Mouse (Mus musculus): ENCODE data around the gene 1700034J05Rik. TPM values are rescaled to one million over a fixed set of nuclear protein-coding genes. Genes with fewer than 3 reads are reported as not detected.

Gene 1700034J05Rik
- polyA plus RNA-seq, 1 experiment = not detected

- TF ChIP-seq POLR2A (IDR thresholded peaks at IDR 0.05; ENCODE audit: low read depth, low read length) = no peak
- H3K4me1 ChIP-seq (ENCODE audit: control insufficient read depth, insufficient read depth, insufficient read length, low read length) = no peaks in the 10 kb centered on the region
- H3K27ac ChIP-seq (ENCODE audit: insufficient read depth, low read depth, low read length) = no peak overlapping the region
- H3K27me3 ChIP-seq (ENCODE audit: control insufficient read depth, insufficient read depth, low read length) = no peaks in the 10 kb centered on the region
- 74% methylated on average over 3 of the region's 3 CpGs for WGBS
- H3K36me3 ChIP-seq (ENCODE audit: control insufficient read depth, insufficient read depth, low read length) = no peaks in the 10 kb centered on the region; the same call in 1 of the 2 replicates
- no peak overlapping the region for H3K4me3 ChIP-seq (ENCODE audit: low read depth, low read length)
Measured at GRCm38 (mm10) chr6:146984569-146984968, 30.3 kb upstream of the 1700034J05Rik start.

GRCm38 (mm10) chr6:146981249-146981835 lies 27.1 kb upstream of the 1700034J05Rik start:
- Histone ChIP-seq H3K4me3 (ENCODE audit: low read depth, low read length) (no peak overlapping the region), H3K36me3 (ENCODE audit: control insufficient read depth, insufficient read depth, low read length) (no peaks in the 10 kb centered on the region; the same call in 1 of the 2 replicates), H3K27ac (ENCODE audit: insufficient read depth, low read depth, low read length) (no peak overlapping the region), H3K4me1 (ENCODE audit: control insufficient read depth, insufficient read depth, insufficient read length, low read length) (no peaks in the 10 kb centered on the region), H3K27me3 (ENCODE audit: control insufficient read depth, insufficient read depth, low read length) (no peaks in the 10 kb centered on the region)
- TF ChIP-seq CTCF (IDR thresholded peaks at IDR 0.05; ENCODE audit: extremely low read depth, insufficient read length, insufficient replicate concordance, low read depth, low read length) (no peak), POLR2A (IDR thresholded peaks at IDR 0.05; ENCODE audit: low read depth, low read length) (no peak)
- WGBS = 92% methylated on average over 1 of the region's 1 CpGs

GRCm38 (mm10) chr6:146979953-146980352 lies 25.7 kb upstream of the 1700034J05Rik start:
- WGBS = 71% methylated on average over 3 of the region's 3 CpGs
- TF ChIP-seq CTCF (IDR thresholded peaks at IDR 0.05; ENCODE audit: extremely low read depth, insufficient read length, insufficient replicate concordance, low read depth, low read length) (no peak), POLR2A (IDR thresholded peaks at IDR 0.05; ENCODE audit: low read depth, low read length) (no peak)
- Histone ChIP-seq H3K27ac (ENCODE audit: insufficient read depth, low read depth, low read length) (no peak overlapping the region), H3K4me3 (ENCODE audit: low read depth, low read length) (no peak overlapping the region), H3K27me3 (ENCODE audit: control insufficient read depth, insufficient read depth, low read length) (no peaks in the 10 kb centered on the region), H3K36me3 (ENCODE audit: control insufficient read depth, insufficient read depth, low read length) (no peaks in the 10 kb centered on the region; the same call in 1 of the 2 replicates), H3K4me1 (ENCODE audit: control insufficient read depth, insufficient read depth, insufficient read length, low read length) (no peaks in the 10 kb centered on the region)

GRCm38 (mm10) chr6:146979115-146979744 lies 25.0 kb upstream of the 1700034J05Rik start:
- Histone ChIP-seq H3K36me3 (ENCODE audit: control insufficient read depth, insufficient read depth, low read length) (no peaks in the 10 kb centered on the region; the same call in 1 of the 2 replicates), H3K27me3 (ENCODE audit: control insufficient read depth, insufficient read depth, low read length) (no peaks in the 10 kb centered on the region), H3K4me1 (ENCODE audit: control insufficient read depth, insufficient read depth, insufficient read length, low read length) (no peaks in the 10 kb centered on the region), H3K4me3 (ENCODE audit: low read depth, low read length) (no peak overlapping the region), H3K27ac (ENCODE audit: insufficient read depth, low read depth, low read length) (no peak overlapping the region)
- TF ChIP-seq CTCF (IDR thresholded peaks at IDR 0.05; ENCODE audit: extremely low read depth, insufficient read length, insufficient replicate concordance, low read depth, low read length) (no peak), POLR2A (IDR thresholded peaks at IDR 0.05; ENCODE audit: low read depth, low read length) (no peak)
- WGBS = 81% methylated on average over 1 of the region's 1 CpGs

- Histone ChIP-seq H3K27me3 (ENCODE audit: control insufficient read depth, insufficient read depth, low read length) (no peaks in the 10 kb centered on the region), H3K4me1 (ENCODE audit: control insufficient read depth, insufficient read depth, insufficient read length, low read length) (no peaks in the 10 kb centered on the region), H3K27ac (ENCODE audit: insufficient read depth, low read depth, low read length) (no peak overlapping the region), H3K36me3 (ENCODE audit: control insufficient read depth, insufficient read depth, low read length) (no peaks in the 10 kb centered on the region; the same call in 1 of the 2 replicates), H3K4me3 (ENCODE audit: low read depth, low read length) (no peak overlapping the region)
- WGBS = 45% methylated on average over 5 of the region's 5 CpGs
- TF ChIP-seq POLR2A (IDR thresholded peaks at IDR 0.05; ENCODE audit: low read depth, low read length) (no peak), CTCF (IDR thresholded peaks at IDR 0.05; ENCODE audit: extremely low read depth, insufficient read length, insufficient replicate concordance, low read depth, low read length) (no peak)
Measured at GRCm38 (mm10) chr6:146978691-146979114, 24.5 kb upstream of the 1700034J05Rik start.

DNA sequence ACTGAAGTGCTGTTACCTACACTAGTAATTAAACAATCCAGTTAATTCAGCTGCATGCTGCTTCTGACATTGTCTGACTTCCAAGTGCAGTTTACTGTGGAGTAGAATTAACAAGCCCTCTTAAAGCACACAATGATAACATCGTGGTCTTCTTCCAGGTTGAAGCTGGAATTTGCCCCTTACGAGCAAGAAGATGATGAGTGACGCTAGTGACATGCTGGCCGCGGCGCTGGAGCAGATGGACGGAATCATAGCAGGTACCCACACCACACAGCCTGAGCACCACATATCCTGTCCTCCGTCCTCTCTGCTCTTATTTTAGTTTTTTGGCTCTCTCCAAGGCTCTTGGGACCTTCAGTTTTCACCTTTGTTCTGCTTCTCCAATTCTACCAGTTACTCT lies 22.2 kb upstream of the 1700034J05Rik start:
- peaks cover 3% of the 10 kb centered on the region; the same call in 1 of the 2 replicates for H3K4me1 ChIP-seq (ENCODE audit: control insufficient read depth, insufficient read depth, insufficient read length, low read length)
- no peaks in the 10 kb centered on the region for H3K36me3 ChIP-seq (ENCODE audit: control insufficient read depth, insufficient read depth, low read length)
- H3K27me3 ChIP-seq (ENCODE audit: control insufficient read depth, insufficient read depth, low read length) = no peaks in the 10 kb centered on the region
- no peak for TF ChIP-seq CTCF (IDR thresholded peaks at IDR 0.05; ENCODE audit: extremely low read depth, insufficient read length, insufficient replicate concordance, low read depth, low read length)
- TF ChIP-seq POLR2A (IDR thresholded peaks at IDR 0.05; ENCODE audit: low read depth, low read length) = no peak
- H3K27ac ChIP-seq (ENCODE audit: insufficient read depth, low read depth, low read length) = no peak overlapping the region
- H3K4me3 ChIP-seq (ENCODE audit: low read depth, low read length) = no peak overlapping the region
- 86% methylated on average over 8 of the region's 8 CpGs for WGBS

- no peaks in the 10 kb centered on the region for H3K27me3 ChIP-seq (ENCODE audit: control insufficient read depth, insufficient read depth, low read length)
- no peaks in the 10 kb centered on the region for H3K36me3 ChIP-seq (ENCODE audit: control insufficient read depth, insufficient read depth, low read length)
- H3K27ac ChIP-seq (ENCODE audit: insufficient read depth, low read depth, low read length) = no peak overlapping the region
- peaks cover 3% of the 10 kb centered on the region; the same call in 1 of the 2 replicates for H3K4me1 ChIP-seq (ENCODE audit: control insufficient read depth, insufficient read depth, insufficient read length, low read length)
- TF ChIP-seq POLR2A (IDR thresholded peaks at IDR 0.05; ENCODE audit: low read depth, low read length) = no peak
- TF ChIP-seq CTCF (IDR thresholded peaks at IDR 0.05; ENCODE audit: extremely low read depth, insufficient read length, insufficient replicate concordance, low read depth, low read length) = no peak
- H3K4me3 ChIP-seq (ENCODE audit: low read depth, low read length) = no peak overlapping the region
Measured at GRCm38 (mm10) chr6:146973830-146974229, 19.6 kb upstream of the 1700034J05Rik start.
